Mouse (Mus musculus): ENCODE measurements around the gene Pigk.

Gene Pigk

GRCm38 (mm10) chr3:153006893-153007292, 293.0 kb downstream of the Pigk start:
- DNase-seq: no peak

- no peak for DNase-seq
Observed at GRCm38 (mm10) chr3:153016355-153016754, 302.5 kb downstream of the Pigk start.

GRCm38 (mm10) chr3:153018051-153018450, 304.2 kb downstream of the Pigk start:
- no peak for DNase-seq

- DNase-seq: no peak
Observed at GRCm38 (mm10) chr3:153024016-153024415, 310.1 kb downstream of the Pigk start.
